Mouse (Mus musculus) embryo, embryonic 10 days (tissue): Measurements from ENCODE around the gene Camk2d.

Experiments
- DNase-seq: peaks from one replicate; pipeline ENCODE4 v3.0.0-alpha.2; 2015; ENCODE audit warnings: low spot score

The Camk2d gene

GRCm38 (mm10) chr3:126596086-126596485, at the start of gene Camk2d:
Gene Camk2d, plus strand, starts transcription at chr3:126596302.
- peak; percentile 99 for DNase-seq

- DNase-seq: no peak
Observed at GRCm38 (mm10) chr3:126547941-126548340, 48.2 kb upstream of the Camk2d start.

DNA sequence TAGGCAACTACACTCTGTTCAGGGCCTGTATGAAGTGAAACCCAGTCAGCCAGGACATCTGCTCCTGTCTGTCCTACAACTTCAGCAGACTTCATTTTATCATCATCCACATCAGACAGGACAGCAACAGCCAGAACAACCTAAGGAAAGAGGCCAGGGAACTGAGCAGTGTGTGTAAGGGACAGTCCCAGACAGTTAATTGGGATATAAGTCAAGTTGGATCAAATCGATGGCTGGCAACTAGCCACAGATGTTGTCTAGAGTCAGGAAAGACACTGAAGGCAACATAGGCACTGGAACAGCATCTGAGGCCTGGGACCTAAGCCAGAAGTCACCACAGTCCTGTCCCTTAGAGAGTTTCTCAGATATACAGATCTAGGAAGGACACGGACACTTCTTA, 32.5 kb upstream of the Camk2d start:
- DNase-seq: no peak

GRCm38 (mm10) chr3:126570628-126571027, 25.5 kb upstream of the Camk2d start:
- DNase-seq: no peak

DNA sequence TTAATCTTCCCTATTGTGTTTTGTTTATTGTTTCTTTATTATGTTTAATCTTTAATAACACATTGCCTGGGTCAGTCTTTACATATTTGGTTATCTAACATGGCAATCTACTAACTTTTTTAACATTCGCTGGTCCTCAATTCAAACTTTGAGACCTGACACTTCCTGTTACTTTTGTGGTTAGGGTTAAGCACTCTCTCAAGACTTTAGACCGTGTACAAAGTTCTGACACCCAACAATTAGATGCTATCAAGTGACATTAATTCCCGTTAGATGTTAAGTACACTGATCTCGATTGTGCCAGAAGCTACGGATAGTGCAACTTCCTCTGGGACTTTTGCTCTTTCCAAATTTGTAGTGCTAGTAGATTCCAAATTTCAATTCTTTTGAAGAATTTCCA, 23.2 kb upstream of the Camk2d start:
- no peak for DNase-seq

- DNase-seq: peak; percentile 58
Observed at GRCm38 (mm10) chr3:126575927-126576326, 20.2 kb upstream of the Camk2d start.

GRCm38 (mm10) chr3:126586134-126586533, 10.0 kb upstream of the Camk2d start:
- no peak for DNase-seq

DNA sequence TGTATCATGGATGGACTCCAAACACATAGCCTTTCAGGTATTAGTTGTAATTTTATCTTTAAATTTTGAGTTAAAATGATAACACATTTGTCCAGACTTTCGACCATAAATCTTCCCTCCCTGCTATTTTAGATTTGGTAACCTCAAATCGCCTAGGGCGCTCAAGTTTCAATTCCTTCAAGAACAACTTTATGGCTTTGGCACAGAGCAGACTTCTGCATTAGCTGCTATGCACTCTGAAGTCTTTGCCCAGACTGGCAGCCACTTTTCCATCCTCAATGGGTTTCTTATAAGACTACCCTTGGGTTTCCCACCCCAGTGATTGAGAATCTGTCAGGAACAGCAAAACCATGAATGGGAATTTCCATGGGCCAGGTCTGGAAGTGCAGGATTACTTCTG, 8.6 kb upstream of the Camk2d start:
- DNase-seq: no peak

GRCm38 (mm10) chr3:126589556-126589955, 6.5 kb upstream of the Camk2d start:
- no peak for DNase-seq

GRCm38 (mm10) chr3:126595456-126595855, 646 bp upstream of the Camk2d start:
- DNase-seq: no peak

DNA sequence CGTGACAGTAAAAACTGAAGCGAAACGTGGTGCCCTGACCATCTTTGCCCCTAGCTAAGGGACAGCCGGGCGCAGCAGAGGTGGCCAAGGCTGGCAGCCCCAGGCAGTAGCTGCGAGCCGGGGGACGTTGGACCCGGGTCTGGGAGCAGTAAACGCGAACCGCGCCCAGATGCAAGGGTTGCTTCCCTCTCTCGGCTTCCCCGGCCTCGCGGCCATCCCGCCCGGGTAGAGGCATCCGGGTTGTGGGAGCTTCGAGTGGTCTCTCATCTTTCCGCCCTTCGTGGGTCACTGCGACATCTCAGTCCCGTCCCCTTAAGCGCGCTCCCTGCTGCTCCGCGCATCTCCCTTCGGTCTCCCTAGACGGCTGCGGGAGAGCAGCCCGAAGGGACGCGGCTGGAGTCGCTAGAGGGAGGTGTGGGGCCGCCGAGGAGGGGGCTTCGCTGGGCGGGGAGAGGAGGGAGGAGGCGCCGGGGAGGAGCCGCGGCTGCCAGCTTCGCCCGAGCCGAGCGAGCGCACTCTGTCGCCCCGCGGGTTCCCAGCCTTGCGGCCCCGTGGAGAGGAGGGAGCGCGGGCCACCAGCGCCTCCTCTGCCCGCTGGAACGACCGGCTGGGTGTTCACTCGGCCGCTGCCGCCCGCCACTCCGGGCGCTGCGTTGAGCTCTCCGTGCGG, 524 bp downstream of the Camk2d start:
- peak; percentile 84 for DNase-seq

GRCm38 (mm10) chr3:126597161-126597595, 1.1 kb downstream of the Camk2d start:
- DNase-seq: peak; percentile 81

DNA sequence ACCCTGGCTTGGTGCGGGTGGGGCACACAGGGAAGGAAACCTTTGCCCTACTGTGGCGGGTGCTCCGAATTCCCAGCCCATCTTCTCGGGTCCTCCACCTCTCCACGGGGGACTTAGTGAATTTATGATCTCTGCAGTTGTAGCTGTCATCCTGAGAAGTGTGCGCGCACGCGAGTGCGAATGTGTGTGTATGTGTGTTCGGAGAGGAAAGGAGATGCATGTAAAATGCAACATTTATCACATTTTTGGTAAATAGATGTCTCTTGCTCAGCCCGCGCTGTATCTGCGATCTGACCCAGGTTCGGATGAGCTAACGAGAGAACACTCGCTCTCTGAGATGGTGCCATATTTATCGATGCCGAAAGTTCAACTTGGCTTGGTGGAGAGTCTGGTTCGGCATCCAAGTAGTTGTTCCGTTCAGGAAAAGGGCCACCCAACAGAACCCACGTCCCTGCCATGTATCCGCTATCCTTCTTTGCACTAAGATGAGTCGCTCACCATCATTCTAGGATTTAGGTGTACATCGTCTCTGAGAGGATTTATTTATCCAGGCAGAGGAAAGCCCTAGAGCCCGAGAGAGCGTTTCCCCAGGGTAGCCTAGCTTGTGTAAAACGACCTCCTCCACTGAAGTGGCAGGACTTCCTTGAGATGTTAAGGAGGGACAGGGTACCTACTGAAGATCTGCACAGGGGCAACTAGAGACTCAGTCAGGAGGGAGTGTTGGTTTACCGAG, 1.7 kb downstream of the Camk2d start:
- DNase-seq: peak; percentile 52

DNA sequence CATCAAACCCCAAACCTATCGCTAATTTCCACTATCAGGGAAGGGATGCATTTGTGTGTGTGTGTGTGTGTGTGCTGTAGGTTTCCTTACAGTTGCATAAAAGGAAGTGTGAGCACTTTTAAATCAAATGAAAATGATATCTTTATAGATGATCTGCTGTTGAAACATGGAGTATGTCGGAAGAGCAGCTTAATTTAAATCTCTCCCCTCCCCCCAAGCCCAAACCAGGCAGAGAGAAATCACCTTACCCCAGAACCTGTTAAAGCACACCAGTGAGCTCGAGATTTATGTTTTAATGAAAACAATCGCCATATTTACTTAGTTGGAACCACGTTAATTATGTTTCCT, 2.2 kb downstream of the Camk2d start:
- DNase-seq: no peak

DNA sequence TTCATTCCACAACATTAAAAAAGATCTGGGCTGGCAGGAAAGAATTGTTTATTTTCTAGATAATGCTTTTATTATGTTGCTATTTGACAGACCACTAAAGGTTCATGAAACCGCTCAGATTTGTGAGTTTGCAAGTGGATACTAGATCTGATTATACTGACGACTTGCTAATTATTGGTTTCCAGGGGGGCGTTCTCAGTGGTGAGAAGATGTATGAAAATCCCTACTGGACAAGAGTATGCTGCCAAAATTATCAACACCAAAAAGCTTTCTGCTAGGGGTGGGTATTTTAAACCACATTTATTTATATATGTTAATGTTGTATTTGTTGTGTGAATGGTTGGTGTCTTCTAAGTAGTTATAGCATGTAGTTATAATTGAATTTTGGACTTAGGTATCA, 2.8 kb downstream of the Camk2d start:
- DNase-seq: no peak

DNA sequence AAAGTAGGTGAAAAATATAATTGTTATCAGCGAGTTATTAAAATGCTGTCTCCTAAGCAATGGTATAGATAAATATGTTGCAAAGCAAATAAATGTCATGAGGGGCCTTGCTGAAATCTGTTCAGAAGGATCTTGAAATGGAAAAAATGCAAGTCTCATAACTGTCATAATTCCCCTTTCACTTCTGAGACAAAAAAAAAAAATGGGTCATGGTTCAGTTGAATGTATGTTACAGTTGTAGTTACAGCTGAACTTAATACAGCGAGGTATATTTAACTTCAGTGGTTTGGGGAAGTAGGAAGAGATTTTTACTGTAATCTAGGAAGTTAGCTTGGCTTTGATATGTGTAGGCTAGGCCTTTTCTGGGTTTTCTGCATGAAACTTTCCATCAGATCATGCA, 3.2 kb downstream of the Camk2d start:
- DNase-seq: no peak

DNA sequence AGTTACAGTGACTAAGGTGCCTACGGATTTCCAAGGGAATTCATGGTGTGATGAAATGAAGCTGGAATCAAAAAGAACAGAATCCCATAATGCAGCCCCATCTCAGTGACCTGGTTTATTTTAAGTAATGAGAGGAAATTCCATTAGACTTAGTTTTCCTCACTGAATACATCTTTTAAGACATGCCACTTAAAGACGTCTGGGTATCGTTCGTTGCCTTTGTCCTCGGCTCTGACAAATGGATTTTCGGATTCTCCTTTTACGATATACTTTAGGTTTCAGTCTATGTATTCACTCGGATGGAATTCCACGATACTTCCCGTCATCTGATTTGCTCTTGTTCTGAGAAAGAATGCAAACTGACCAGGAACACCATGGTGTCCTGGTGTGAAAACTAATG, 3.8 kb downstream of the Camk2d start:
- no peak for DNase-seq

DNA sequence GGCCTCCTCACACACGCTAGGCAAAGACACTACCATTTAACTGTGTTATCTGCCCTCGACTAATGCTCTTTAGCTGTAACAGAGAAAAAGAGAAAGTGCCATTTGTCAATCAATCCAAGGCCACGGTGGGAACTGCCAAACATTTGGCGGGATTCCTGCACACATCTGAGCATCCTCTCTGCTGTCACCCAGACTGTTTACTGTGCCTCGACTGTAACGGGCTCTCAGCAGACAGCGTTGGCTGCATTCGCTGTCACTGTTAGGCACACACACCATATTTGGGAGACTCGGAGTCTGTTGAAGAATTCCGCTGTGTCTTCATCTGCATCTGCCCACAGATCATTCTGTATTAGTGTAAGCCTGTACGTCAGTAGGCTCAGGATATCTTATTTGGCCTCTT, 6.7 kb downstream of the Camk2d start:
- DNase-seq: no peak

DNA sequence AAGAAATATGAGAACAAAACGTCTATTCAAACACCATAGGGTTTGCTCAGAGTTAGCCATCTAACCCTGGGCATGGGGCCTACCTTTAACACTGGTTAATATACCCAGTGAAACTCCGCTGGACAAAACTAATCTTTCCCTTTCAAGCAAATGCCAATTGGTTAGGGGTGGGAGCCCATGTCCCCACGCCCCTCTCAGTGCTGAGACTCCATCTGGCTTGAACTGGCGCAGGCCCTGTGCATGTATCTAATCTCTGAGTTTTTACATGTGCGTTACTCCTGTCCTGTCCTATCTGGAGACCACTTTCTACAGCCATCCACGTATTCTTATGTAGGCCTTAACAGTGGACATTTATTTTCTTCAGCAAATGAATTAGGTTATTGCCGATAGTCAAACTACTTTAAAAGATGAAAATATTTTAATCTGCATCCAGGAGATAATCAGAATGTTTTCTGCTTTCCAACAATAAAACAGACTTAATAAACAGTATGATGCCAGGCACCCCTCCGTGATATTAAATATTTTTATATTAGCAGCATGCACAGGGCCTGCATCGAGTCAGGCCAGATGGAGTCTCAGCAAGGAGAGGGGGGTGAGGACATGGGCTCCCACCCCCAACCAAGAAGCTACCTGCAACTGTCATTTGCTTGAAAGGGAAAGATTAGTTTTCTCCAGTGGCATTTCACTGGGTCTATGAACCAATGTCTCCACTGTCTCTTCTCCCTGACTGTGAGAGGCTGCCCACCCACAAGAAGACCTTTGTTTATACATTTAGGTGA, 8.7 kb downstream of the Camk2d start:
- DNase-seq: no peak

DNA sequence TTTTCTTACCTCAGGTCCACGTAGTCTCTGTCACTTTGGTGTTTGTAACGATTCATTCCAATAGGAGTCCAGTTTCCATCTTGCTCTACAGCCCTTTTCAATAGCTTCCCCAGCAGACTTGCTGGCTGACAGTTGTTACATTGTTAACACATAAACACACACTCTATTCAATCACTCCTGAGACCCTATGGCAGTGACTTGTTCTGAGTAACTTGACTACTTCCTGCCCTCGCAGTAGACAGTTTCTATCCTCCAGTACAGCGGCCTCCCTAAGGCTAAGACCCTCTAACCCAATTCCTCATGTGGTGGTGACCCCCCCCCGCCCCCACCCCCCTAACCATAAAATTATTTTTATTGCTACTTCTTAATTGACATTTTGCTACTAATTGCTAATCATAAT, 13.2 kb downstream of the Camk2d start:
- DNase-seq: no peak

DNA sequence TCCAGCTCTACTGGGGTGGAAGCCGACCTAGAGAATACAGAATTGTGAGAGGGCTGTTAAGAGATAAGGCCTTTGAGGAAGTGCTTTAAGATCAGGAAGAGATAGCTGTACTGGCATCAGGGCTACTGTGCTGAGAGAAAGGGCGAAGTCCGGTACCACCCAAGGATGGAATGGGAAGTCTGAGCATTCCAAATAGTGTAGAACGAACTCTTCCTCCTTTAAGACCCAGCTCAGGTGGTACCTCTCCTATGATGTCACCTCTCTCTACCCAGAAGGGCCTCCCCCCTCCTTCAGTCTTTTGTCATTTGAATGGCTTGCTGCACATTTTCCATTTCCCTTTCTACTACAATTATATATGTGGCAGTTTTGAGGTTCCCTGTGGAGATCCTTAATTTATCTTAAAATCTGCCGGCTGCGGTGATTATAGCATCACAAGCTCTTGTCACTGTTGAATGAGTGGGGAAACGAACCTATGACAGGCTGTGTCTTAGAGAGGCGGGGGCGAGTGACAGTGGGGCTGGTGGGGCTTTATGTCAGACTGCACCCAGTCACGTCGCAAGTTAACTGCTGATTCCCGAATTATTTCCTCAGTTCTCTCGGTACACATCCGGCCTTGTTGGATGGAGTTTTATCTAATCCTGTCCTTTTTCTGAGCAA, 13.8 kb downstream of the Camk2d start:
- DNase-seq: no peak

DNA sequence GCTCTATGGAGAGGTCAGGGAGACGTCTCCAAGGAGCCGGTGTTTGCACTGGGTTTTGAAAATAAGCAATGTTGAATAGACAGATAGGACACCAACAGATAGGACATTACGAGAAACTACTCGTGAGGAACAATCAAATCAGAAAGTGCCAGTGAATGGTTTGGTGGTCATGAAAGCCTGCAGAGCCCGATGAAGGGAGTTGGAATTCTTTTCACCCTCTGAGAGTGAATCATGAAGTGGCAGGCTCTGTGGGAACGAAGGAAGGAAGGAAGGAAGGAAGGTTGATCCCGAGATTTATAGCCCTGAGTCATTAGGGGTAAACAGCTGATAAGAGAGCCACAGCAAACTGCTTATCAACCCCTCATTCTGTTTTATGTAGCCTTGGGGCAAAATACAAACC, 15.5 kb downstream of the Camk2d start:
- no peak for DNase-seq
